Mouse (Mus musculus): ENCODE data around the gene Vmn1r119.
"Not testable (repeated sequence)": the region's sequence is repeated elsewhere in the genome, so short reads cannot be mapped to it uniquely, and the experiment has no call there.

Gene Vmn1r119

GRCm38 (mm10) chr7:21012355-21012754 lies at the start of gene Vmn1r119:
Gene Vmn1r119, minus strand, starts transcription at chr7:21012455.
- not testable (repeated sequence) for DNase-seq (ENCODE audit: low spot score in 2 of 2)

- not testable (repeated sequence) for DNase-seq (ENCODE audit: low spot score in 2 of 2)
Measured at GRCm38 (mm10) chr7:21053684-21054083, 41.4 kb upstream of the Vmn1r119 start, which contains the start of gene Vmn1r120. Gene Vmn1r120, minus strand, starts transcription at chr7:21053784.

Measured in natural killer cell, adult 2 months (primary cell).